Mouse (Mus musculus): ENCODE results near the gene Bnipl.

Bnipl gene

GRCm38 (mm10) chr3:95237541-95238099 is 13.4 kb downstream of the Bnipl start:
- no peak for DNase-seq (ENCODE audit: low spot score)

- peak; percentile 43 for DNase-seq (ENCODE audit: low spot score)
Observed at GRCm38 (mm10) chr3:95235386-95236301, 15.3 kb downstream of the Bnipl start.

GRCm38 (mm10) chr3:95233303-95233980 is 17.6 kb downstream of the Bnipl start:
- DNase-seq (ENCODE audit: low spot score): no peak

- no peak for DNase-seq (ENCODE audit: low spot score)
Observed at GRCm38 (mm10) chr3:95232771-95233170, 18.2 kb downstream of the Bnipl start.

GRCm38 (mm10) chr3:95231298-95232221 is 19.4 kb downstream of the Bnipl start, which contains the start of gene Mllt11:
Mllt11 (minus strand) TSS chr3:95232171.
- no peak for DNase-seq (ENCODE audit: low spot score)

- peak; percentile 39 for DNase-seq (ENCODE audit: low spot score)
Observed at GRCm38 (mm10) chr3:95230495-95231297, 20.3 kb downstream of the Bnipl start.

- DNase-seq (ENCODE audit: low spot score): peak; percentile 54
Observed at GRCm38 (mm10) chr3:95229781-95230494, 21.1 kb downstream of the Bnipl start.

- peak; percentile 38 for DNase-seq (ENCODE audit: low spot score)
Observed at GRCm38 (mm10) chr3:95228894-95229780, 21.9 kb downstream of the Bnipl start.

GRCm38 (mm10) chr3:95228148-95228893 is 22.7 kb downstream of the Bnipl start, which contains the start of gene Cdc42se1:
Cdc42se1 (plus strand) TSS chr3:95228732.
- peak; percentile 96 for DNase-seq (ENCODE audit: low spot score)

- DNase-seq (ENCODE audit: low spot score): no peak
Observed at GRCm38 (mm10) chr3:95227214-95227613, 23.8 kb downstream of the Bnipl start.

GRCm38 (mm10) chr3:95224295-95224694 is 26.7 kb downstream of the Bnipl start:
- peak; percentile 68 for DNase-seq (ENCODE audit: low spot score)

GRCm38 (mm10) chr3:95223041-95223440 is 28.0 kb downstream of the Bnipl start:
- DNase-seq (ENCODE audit: low spot score): no peak

- DNase-seq (ENCODE audit: low spot score): no peak
Observed at GRCm38 (mm10) chr3:95218466-95219137, 32.4 kb downstream of the Bnipl start.

- DNase-seq (ENCODE audit: low spot score): peak; percentile 97
Observed at GRCm38 (mm10) chr3:95217255-95218134, 33.5 kb downstream of the Bnipl start, which contains the start of gene Gabpb2. Gabpb2 (minus strand) TSS chr3:95217916.

GRCm38 (mm10) chr3:95216655-95217254 is 34.2 kb downstream of the Bnipl start:
- no peak for DNase-seq (ENCODE audit: low spot score)

GRCm38 (mm10) chr3:95213609-95213975 is 37.4 kb downstream of the Bnipl start:
- no peak for DNase-seq (ENCODE audit: low spot score)

Measured in embryo, embryonic 10 days (tissue).